ENCODE assay signal across 19 mouse cellular contexts in genomic region chr5:136488721-136489120, GRCm38 (mm10).
A peak's percentile ranks its signal among the peaks of the same experiment; 100 is the strongest.
DNase-seq lines count a peak whose midpoint lies in the region; TF ChIP-seq lines count a peak whose summit lies in the region.
"Had no signal": no experiment of that assay in that cellular context is flagged by ENCODE, and none has a peak within 500 bp of the region (broad histone marks: within the 10 kb centered on the region; RNA-seq: fewer than 3 reads in every experiment).

No protein-coding gene starts in this region.

- intact Hi-C loops in left cerebral cortex, postnatal 4 days (cut with DNase I), result no loop called here
- intact Hi-C loops in left cerebral cortex, postnatal 14 days (cut with DNase I), result loop anchor here (5.0 kb wide), 1 partner anchor 79 kb away; the partner anchor contains the start of gene Cux1

- no peaks in the 10 kb centered on the region for H3K27me3 ChIP-seq in cerebellum, adult 2 months (ENCODE audit: control insufficient read depth, insufficient read depth, low read length)
- H3K27me3 ChIP-seq: CH12.LX; forebrain, embryonic 15.5 days; heart, embryonic 13.5 days; hindbrain, embryonic 15.5 days; kidney, embryonic 15.5 days; midbrain, embryonic 15.5 days had no signal

- DNase-seq in left cerebral cortex, postnatal 4 days, result peak; percentile 32
- no peak for DNase-seq in left cerebral cortex, postnatal 14 days (ENCODE audit: low spot score in 2 of 2)
- peak; percentile 94 for DNase-seq in brain, adult 2 months (ENCODE audit: low read depth, low spot score)
- DNase-seq in cerebellum, adult 2 months, result peak; percentile 78 to 87
- DNase-seq in cerebellum, postnatal 36 days, result peak; percentile 67 to 71
- DNase-seq in gastrocnemius, adult 8-10 months (ENCODE audit: low spot score in 2 of 2), result no peak
- no peak for DNase-seq in heart, postnatal 4 days
- DNase-seq: adrenal gland, postnatal 25 days; lung, postnatal 14 days; thymus, postnatal 25 days had no signal

- TF ChIP-seq POLR2A in cerebellum, adult 2 months (IDR thresholded peaks at IDR 0.05; ENCODE audit: borderline replicate concordance, insufficient read depth, low read length), result no peak

- H3K4me3 ChIP-seq in cerebellum, adult 2 months (replicated peaks; ENCODE audit: insufficient read depth, low read depth, low read length), result no peak overlapping the region
- H3K4me3 ChIP-seq: embryonic facial prominence, embryonic 13.5 days; forebrain, embryonic 15.5 days; heart, embryonic 13.5 days; hindbrain, embryonic 15.5 days; kidney, embryonic 15.5 days; limb, embryonic 13.5 days; midbrain, embryonic 15.5 days; myocyte had no signal

- H3K4me1 ChIP-seq in cerebellum, adult 2 months (ENCODE audit: control insufficient read depth, insufficient read depth, low read length), result peaks cover 66% of the 10 kb centered on the region
- H3K4me1 ChIP-seq: midbrain, embryonic 15.5 days had no signal

- TF ChIP-seq CTCF in cerebellum, adult 2 months (IDR thresholded peaks at IDR 0.05; ENCODE audit: borderline replicate concordance, insufficient read depth, low read depth, low read length), result peak; percentile 26; the same call in 1 of the 2 replicates

- 10% methylated on average over 3 of the region's 3 CpGs for WGBS in cerebellum, adult 2 months

- peak overlapping the region; percentile 98 for H3K27ac ChIP-seq in cerebellum, adult 2 months (ENCODE audit: insufficient read depth, low read length)
- H3K27ac ChIP-seq: embryonic facial prominence, embryonic 13.5 days; hindbrain, embryonic 15.5 days; kidney, embryonic 15.5 days; limb, embryonic 13.5 days; midbrain, embryonic 15.5 days had no signal

Comparison
In these comparisons a context has a peak if more than half of its experiments do, and no peak if none do; other contexts are left out.
1. DNase-seq: peak in left cerebral cortex, postnatal 4 days (single experiment), brain, adult 2 months (single experiment), cerebellum, adult 2 months (2 of 2) and cerebellum, postnatal 36 days (2 of 2); none in left cerebral cortex, postnatal 14 days (0 of 2), gastrocnemius, adult 8-10 months (0 of 2) and heart, postnatal 4 days (single experiment).